Mouse (Mus musculus): ENCODE data around the gene Lrrc2.

The Lrrc2 gene

GRCm38 (mm10) chr9:110989141-110989540 lies 37.8 kb downstream of the Lrrc2 start:
- DNase-seq = no peak

DNA sequence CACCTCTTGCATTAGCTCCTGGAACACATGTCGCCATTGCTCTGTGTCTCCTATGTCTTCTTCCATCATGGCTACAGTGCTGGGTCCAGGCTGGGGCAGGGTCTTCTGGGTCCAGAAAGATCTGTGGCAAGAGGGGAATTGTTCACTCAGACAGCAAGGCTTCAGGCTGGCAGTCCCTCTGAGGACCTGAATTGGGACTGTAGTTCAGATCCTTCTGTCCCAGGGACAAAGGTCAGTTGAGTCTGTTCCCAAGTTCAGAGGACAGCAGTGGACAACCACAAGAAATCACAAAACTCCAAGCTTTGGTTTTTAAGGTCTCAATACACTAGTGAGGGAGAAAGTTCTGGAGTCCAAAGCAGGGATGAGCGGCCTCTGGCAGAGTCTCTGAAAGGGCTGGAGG lies 38.2 kb downstream of the Lrrc2 start:
- no peak for DNase-seq

GRCm38 (mm10) chr9:110990204-110990603 lies 38.9 kb downstream of the Lrrc2 start, which contains the start of gene Rtp3:
TSS of gene Rtp3 (minus strand) at chr9:110990583.
- no peak for DNase-seq

DNA sequence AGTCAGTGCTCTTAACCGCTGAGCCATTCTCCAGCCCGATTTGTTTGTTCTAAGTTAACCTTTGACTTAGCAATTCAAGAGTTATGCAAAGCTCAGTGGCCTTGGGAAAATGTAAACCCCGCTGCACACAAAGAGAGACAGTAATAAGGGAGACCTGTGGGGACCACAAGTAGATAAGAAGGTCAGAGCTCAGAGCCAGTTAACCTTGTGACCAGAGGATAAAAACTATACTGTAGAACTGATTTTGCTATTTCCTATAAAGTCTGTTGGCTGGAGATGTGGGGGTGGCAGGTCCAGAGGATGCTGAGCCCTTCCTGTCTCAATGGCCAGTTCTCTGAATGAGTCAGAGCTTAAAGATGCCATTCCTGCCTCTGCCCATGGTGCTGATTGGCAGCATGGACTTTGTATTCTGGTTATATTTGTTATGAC lies 42.0 kb downstream of the Lrrc2 start:
- no peak for DNase-seq

- DNase-seq = peak; percentile 67 to 68
These were observed 43.4 kb downstream of the Lrrc2 start for GRCm38 (mm10) chr9:110994716-110995172.

DNA sequence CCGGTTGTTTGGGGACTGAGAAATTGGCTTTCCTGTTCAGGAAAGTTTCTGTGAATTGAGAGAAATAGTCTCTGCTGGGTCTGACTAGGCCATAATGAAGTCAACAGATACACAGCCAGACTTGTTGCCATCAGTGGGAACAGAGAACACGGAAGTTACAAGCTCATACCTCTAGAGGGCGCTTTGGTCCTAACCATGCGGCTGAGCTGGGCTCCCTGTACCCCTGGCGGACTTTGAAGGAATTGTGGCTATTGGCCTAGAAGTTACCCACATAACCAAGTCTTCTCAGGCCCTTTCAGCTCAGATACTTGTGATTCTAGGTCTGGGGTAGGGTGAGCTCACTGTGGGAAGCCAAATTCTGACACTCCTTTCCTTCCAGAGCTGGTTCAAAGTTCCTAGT lies 45.9 kb downstream of the Lrrc2 start:
- DNase-seq = peak; percentile 47 to 49

DNA sequence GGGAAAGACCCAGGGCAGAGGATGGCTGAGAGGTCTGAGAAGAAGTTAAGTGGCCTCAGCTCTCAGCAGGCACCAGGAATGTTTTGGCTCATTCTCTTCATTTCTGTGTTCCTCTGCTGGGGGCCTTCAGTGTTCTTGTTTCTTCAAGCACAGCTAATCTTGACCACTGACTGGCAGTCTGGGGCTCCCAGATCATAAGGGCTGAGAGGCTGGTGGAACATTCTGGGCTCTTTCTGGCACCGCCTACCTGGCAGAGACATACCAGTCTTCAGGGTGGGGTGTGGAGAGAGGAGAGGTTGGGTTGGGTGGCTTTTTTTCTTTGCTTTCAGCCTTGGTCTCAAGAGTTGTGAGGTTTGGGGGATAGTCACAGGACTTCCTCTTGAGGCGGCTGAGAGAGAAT lies 47.7 kb downstream of the Lrrc2 start:
- DNase-seq = no peak

DNA sequence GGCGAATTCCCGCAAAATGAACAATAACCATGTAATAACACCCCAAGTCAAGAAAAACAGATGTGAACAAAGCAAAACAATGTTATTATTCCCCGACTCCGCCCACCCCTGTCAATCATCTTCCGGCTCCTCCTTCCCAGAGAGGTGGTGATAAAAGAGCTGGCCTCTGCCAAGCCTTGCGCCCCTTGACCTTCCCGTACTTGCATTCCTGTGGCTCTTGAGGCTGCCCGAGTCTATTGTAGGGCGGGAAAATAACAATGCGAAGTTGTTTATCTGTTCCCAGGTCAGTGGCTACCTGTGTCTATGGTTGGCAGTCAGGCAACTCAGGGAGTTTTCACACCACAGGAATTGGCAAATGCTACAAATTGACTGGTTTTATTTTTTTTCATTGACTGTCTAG lies 48.5 kb downstream of the Lrrc2 start:
- DNase-seq = no peak

DNA sequence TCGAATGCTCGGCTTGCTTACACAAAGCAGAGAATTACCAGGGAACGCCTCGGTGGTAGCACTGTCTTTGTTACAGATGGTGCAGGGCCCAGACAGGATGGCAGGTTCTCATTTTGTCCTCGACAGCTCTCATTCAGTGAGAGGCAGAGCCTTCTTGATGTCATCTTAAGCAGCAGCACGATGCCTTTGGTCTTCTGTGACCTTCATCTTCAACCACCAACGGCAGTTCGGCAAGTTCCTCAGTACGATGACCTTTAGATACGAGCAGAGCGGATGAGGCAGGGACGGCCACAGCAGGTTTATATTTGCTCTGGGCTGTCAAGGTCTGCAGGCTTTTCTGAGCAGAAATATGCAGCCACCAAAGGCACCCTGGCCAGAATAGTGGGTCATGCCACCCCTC lies 50.3 kb downstream of the Lrrc2 start:
- no peak for DNase-seq

GRCm38 (mm10) chr9:111003279-111003678 lies 51.9 kb downstream of the Lrrc2 start:
- no peak for DNase-seq

DNA sequence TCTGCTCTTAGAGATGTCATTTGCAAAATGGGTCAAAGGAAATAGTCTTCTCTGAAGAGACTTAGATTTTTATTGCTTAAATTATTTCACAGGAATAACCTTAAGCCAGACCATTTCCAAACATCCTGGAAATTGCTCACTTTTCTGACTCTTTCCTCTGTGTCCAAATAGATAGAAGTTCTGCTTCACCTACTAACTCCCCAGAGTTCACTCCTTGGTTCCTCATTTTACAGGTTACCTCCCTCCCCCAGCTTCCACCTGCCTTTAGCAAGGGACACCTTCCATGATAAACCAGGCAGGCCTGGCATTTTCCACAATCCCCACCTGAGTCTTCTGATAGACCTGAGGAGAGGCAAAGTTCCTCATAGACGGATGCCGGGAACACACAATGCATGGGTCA lies 55.2 kb downstream of the Lrrc2 start:
- DNase-seq = no peak

GRCm38 (mm10) chr9:111009763-111010162 lies 58.4 kb downstream of the Lrrc2 start:
- DNase-seq = no peak

GRCm38 (mm10) chr9:111011550-111011949 lies 60.2 kb downstream of the Lrrc2 start:
- no peak for DNase-seq

DNA sequence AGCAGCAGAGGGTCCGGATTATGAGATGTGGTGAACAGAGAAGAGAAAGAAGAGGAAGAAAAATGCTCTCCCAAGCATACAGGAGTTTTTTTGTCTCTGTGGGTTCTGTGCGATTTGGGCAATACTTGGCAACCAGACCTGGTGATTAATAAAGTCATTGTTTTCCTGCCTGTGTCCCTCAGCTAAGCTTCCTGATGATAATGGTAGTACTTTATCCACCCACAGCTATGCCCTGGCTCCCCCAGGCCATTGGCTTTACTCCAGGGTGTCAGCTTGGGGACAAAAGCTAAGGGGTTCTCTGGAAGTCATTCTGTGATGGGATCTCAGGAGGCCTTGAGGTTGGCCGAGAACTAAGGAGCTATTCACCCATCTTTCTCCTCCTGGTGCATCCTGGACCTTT lies 60.7 kb downstream of the Lrrc2 start:
- no peak for DNase-seq

- DNase-seq = no peak
These were observed 64.3 kb downstream of the Lrrc2 start for GRCm38 (mm10) chr9:111015658-111016057.

DNA sequence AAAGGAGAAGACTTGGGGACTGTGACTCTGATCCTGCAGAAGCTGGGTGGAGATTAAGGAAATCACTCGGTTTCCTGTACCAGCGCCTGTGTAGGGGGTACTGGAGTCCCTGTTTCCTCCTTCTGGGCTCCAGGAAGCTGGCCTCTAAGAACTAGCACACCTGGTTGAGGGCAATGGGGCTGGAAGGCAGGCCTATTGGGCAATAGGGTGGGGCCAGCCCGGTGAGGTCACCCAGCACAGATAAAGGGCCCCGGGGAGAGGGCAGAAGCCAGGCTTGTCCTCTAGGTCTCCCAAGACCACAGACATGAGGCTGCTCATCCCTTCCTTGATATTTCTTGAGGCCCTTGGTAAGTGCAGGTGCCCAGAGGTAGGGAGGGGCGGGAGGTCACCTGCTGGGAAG lies 67.7 kb downstream of the Lrrc2 start, which contains the start of gene Ltf:
Ltf (plus strand) TSS at position 250 of the 400 bp plus-strand sequence.
- DNase-seq = no peak

DNA sequence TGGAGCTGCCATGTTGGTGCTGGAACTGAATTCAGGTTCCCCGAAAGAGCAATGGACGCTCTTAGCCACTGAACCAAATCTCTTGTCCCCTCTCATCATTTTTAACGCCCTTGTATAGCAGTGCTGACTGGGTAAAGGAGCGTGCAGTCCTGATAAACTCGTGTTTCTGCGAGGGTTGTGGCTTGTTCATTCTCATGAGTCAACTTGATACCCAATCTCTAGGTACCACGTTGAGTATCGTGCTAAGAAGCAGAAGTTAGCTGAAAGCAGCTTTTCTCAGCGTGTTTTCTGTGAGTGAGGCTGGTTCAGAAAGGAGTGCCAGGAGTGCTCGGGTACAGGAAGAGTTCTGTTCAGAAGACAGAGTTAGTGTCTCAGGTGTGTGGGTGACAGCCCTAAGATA lies 75.4 kb downstream of the Lrrc2 start:
- no peak for DNase-seq

Data from cerebellum, postnatal 36 days (tissue).